Mouse (Mus musculus): ENCODE data around the gene Neurl4. TPM values are rescaled to one million over a fixed set of nuclear protein-coding genes. Genes with fewer than 3 reads are reported as not detected.

The Neurl4 gene
- total RNA-seq, 2 experiments from 2014 or later: 25.2 to 33.5 TPM

DNA sequence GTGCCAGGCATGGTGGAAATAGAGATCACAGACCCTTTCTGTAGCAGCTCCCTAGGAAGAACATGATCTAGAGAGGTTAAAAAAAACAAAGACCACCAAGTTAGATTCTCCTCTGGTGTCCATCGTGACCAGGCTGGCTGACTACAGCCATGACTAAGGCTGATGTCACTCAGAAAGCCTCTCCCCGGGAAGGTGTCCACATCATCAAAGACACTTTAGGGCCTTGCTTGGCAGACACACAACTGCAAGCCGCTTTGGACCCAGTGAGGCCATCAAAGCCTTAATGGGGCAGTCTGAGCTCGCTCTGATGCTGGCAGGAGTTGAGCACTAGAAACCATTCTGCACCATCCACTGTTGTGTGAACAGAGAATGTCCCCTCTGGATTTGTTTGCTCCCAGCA, 28.4 kb upstream of the Neurl4 start:
- intact Hi-C loops (cut with DNase I): no loop called here
- Histone ChIP-seq H3K27ac (no peak overlapping the region), H3K4me3 (no peak overlapping the region)
- TF ChIP-seq CTCF (IDR thresholded peaks at IDR 0.05): no peak
- DNase-seq: no peak

DNA sequence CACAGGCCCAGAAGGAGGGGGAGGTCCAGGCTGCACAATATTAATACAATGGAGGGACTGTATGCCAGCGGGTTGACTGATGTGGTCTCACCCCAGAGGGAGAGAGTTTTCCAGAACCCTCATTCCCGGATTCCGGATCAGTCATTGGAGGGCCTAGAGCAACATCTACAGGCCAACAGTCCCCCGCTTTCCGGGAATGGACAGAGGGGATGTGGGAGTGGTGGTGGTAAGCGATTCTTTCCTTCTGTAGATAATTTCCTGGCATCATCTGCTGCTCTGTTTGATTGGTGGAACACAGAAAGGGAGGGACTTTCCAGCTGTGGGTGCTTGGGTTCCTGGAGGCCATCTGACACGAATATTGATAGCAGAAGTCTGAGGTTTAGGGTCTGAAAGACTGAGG, 24.7 kb upstream of the Neurl4 start:
- TF ChIP-seq CTCF (IDR thresholded peaks at IDR 0.05): peak; percentile 6; the same call in 1 of the 2 replicates
- DNase-seq: no peak
- intact Hi-C loops (cut with DNase I): loop anchor here (2.0 to 5.0 kb wide), 4 partner anchors 71 to 194 kb away; partner anchors contain the start of genes Polr2a, Senp3 and Tmem102
- H3K4me3 ChIP-seq: peak overlapping the region; percentile 3
- peak overlapping the region; percentile 76 for H3K27ac ChIP-seq

DNA sequence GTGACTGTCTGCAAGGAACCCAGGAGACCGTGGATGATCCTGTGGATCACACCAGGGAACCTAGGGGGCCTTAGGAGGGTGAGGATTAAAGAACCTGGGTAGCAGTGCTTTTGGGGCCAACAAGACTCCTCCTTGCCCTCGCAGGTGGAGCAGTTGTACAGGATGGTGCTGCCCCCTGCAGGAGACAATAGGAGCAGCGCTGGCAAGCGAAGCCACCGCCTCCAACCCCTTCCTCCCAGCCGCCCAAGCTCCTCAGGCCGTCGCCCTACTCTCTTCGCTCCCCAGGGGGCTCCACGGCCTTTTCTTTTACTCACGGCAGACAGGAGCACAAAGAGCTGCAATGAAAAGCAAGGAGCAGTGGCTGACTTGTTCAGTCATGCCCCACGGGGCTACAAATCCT, 24.0 kb upstream of the Neurl4 start:
- intact Hi-C loops (cut with DNase I): loop anchor here (2.0 to 5.0 kb wide), 4 partner anchors 72 to 195 kb away; partner anchors contain the start of genes Polr2a, Senp3 and Tmem102
- TF ChIP-seq CTCF (IDR thresholded peaks at IDR 0.05): peak; percentile 95
- peak overlapping the region; percentile 53 for H3K4me3 ChIP-seq
- peak overlapping the region; percentile 76 for H3K27ac ChIP-seq
- peak; percentile 89 for DNase-seq

DNA sequence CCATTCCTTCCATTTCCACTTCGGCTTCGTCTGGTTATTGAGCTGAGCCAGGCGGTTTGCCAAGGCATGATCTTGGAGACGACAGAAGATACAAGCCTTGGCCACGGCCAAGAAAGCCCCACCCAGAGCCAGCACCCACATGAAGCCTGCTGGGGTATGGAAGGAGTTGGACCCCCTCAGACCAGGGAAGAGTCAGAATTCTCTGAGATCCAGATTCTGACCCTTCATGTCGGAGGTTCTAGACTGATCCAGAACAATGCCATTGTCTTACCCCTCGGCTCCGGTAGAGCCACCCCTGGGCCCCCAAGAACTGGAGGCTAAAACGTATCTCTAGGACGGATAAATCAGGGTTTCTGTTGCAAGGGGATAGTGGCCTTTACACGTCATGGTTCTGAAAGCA, 23.0 kb upstream of the Neurl4 start, which contains the start of gene Tmem95:
Gene Tmem95, minus strand, starts transcription at position 141 of the 400 bp plus-strand sequence.
- Histone ChIP-seq H3K27ac (peak within 1 kb of the TSS; percentile 95), H3K4me3 (peak within 1 kb of the TSS; percentile 89)
- no peak for DNase-seq
- intact Hi-C loops (cut with DNase I): loop anchor here (2.0 to 5.0 kb wide), 4 partner anchors 73 to 196 kb away; partner anchors contain the start of genes Polr2a, Senp3 and Tmem102
- TF ChIP-seq CTCF (IDR thresholded peaks at IDR 0.05): no peak

DNA sequence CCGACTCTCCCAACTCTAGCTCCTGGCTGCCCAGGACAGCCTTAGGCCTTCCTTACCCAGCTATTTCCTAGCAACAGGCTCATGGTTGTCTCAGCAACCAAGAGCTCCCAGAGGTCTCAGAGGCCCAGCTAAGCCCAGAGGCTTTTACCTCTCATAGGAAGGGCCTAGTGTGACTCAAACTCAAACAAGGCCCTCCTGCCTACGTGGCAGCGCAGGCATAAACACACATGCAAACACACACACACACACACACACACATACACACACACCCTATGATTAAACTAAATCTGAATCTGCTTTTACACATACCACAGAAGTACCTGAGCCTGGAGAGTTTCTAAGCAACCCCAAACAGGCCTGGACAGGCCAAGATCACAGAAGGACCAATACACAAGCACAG, 22.5 kb upstream of the Neurl4 start:
- intact Hi-C loops (cut with DNase I): loop anchor here (5.0 kb wide), 2 partner anchors 121 to 196 kb away; partner anchors contain the start of genes Polr2a and Senp3
- Histone ChIP-seq H3K4me3 (peak overlapping the region; percentile 89), H3K27ac (peak overlapping the region; percentile 95)
- no peak for TF ChIP-seq CTCF (IDR thresholded peaks at IDR 0.05)
- no peak for DNase-seq

DNA sequence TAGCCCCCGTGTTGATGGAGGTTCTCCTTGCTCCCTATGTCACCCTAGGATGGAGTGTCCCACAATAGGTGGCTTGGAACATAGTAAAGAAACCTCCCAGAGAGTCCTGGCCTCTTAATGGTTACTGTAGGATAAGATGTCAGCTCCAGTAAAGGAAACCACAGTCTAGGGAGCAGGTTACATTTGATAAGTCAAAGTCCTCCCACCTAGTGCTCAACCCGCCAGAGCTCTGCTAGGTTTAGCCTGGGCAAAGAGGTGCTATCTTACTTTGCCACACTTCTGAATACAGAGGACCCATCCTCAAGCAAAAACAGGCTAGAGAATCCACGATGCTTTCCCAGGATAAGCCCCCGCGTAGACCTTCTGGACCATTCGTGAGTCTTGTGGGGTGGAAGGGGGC, 21.9 kb upstream of the Neurl4 start:
- TF ChIP-seq CTCF (IDR thresholded peaks at IDR 0.05): no peak
- peak overlapping the region; percentile 89 for H3K4me3 ChIP-seq
- peak overlapping the region; percentile 95 for H3K27ac ChIP-seq
- DNase-seq: no peak
- intact Hi-C loops (cut with DNase I): loop anchor here (5.0 kb wide), 2 partner anchors 122 to 197 kb away; partner anchors contain the start of genes Polr2a and Senp3

DNA sequence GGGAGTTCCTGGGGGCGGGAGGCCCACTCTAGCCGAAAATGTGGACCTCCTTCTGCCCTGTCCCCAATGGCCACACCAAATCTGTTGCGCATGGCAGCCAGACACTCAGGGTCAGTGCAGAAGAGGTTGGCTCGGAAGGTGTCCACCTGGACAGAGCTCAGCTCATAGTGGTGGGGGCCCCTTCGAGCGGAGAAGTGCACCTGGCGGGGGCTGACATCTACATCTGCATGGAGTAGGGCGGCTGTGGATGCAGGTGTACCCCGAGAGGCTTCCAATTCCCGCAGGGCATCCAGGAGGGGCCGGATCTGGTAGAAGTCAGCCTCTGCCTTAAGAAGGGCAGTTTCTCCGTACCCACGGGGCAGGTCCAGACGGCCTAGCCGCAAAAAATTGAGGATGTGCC, 21.2 kb upstream of the Neurl4 start:
- peak overlapping the region; percentile 95 for H3K27ac ChIP-seq
- intact Hi-C loops (cut with DNase I): loop anchor here (2.0 to 5.0 kb wide), 3 partner anchors 21 to 197 kb away; partner anchors contain the start of genes 2810408A11Rik, Neurl4, Polr2a and Senp3

DNA sequence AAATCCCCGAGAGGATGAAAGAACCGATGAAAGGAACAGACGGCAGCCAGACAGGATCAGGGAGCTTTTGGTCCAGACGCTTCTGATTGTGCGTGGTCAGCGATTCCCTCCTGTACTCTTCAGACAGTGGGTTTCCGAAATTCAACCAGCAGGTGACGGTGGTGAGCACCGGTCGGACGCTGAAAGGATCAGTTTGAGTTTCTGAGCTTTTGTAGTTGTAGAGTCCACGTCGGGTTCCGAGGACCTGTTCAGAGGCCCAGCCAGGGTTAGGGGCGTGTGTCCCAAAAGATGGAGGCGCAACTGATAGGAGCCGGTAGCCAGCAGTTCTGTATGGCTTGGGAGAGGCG, 20.4 kb upstream of the Neurl4 start:
- Histone ChIP-seq H3K4me3 (peak overlapping the region; percentile 89), H3K27ac (peak overlapping the region; percentile 95)
- DNase-seq: peak; percentile 75
- intact Hi-C loops (cut with DNase I): loop anchor here (2.0 kb wide), 1 partner anchor 20 kb away; the partner anchor contains the start of genes 2810408A11Rik and Neurl4
- peak; percentile 78 for TF ChIP-seq CTCF (IDR thresholded peaks at IDR 0.05)

More for the DNA sequence above, 21.2 kb upstream of the Neurl4 start:
- no peak for TF ChIP-seq CTCF (IDR thresholded peaks at IDR 0.05)
- peak overlapping the region; percentile 89 for H3K4me3 ChIP-seq
- no peak for DNase-seq

DNA sequence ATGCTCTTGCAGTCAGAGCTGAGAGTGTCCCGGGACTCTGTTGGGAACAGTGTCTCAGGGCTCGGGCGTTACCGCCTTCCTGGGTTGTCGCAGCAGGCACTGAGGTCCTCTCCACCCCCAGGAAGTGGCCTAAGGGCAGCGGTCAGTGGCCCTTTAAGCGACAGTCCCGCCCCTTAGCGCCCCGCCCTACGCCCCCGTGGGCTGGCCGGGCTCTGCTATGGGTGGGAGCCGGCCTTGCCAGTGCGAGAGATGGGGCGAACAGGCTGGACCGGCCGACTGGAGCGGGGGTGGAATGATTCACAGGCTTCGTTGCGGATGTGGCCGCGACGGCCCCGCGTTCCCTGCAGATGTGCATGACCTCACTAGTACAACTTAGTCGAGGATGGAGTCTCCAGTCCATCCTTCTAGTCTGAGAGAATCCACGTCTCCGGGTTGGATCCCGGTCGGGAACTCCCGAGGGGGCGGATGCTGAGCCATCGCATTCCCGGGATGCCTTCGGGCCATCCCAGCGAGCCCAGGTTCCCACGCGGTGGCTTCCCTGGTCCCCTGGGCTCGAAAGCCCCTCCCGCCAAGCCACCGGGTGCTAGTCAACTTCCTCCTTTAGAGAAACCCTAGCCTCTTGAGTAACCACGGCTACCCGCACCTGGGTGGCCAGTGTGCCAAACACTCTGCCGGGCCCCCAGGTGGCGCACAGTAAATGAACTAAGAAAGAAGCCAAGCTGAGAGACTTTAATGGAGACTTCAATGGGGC, 19.8 kb upstream of the Neurl4 start, which contains the start of gene Kctd11:
Gene Kctd11, minus strand, starts transcription at position 554 of the 751 bp plus-strand sequence.
- Histone ChIP-seq H3K4me3 (peak within 1 kb of the TSS; percentile 89), H3K27ac (peak within 1 kb of the TSS; percentile 95)
- TF ChIP-seq CTCF (IDR thresholded peaks at IDR 0.05): peak; percentile 35
- intact Hi-C loops (cut with DNase I): loop anchor here (2.0 kb wide), 1 partner anchor 20 kb away; the partner anchor contains the start of genes 2810408A11Rik and Neurl4
- peak; percentile 95 for DNase-seq

DNA sequence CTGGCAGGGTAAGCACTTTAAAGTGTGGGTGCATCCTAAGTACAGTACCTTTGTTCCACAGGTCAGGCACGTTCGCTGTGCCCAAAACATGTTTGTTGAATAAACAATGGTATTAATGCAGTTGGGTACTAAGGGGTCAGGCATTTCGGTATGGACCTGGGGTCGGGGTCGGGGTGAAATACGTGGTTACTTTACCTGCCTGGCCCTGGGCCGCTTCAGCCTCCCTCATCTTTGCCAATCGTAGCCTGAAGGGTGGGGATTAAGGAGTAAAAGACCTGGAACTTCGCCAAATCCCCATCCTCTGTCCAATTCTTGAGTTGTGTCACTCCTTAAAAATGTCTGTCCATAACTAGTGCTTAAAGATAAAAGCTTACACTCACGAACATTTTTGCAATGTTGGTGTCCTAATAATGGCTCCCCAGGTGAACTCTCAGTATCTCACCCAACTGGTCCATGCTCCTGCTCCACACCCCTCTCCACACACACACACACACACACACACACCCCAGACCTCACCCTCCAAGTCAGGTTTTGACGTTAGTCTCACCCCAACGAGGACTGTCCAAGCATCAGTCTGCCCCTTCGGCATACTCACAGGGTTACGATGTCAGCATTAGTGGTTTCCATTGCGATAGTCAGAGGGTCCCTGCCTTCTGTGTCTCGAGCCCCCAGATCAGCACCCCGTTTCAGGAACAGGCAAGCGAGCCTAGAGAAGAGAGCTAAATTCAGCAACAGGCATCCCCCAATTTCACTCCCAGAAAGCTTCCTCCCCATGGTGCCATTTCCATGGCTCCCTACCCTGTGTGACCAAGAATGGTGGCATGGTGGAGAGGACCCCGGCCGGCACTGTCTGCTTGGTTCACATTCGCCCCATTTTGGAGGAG, 18.8 kb upstream of the Neurl4 start:
- H3K4me3 ChIP-seq: peak overlapping the region; percentile 89
- no peak for DNase-seq
- intact Hi-C loops (cut with DNase I): loop anchor here (2.0 kb wide), 1 partner anchor 19 kb away; the partner anchor contains the start of genes 2810408A11Rik and Neurl4
- H3K27ac ChIP-seq: peak overlapping the region; percentile 95
- no peak for TF ChIP-seq CTCF (IDR thresholded peaks at IDR 0.05)

DNA sequence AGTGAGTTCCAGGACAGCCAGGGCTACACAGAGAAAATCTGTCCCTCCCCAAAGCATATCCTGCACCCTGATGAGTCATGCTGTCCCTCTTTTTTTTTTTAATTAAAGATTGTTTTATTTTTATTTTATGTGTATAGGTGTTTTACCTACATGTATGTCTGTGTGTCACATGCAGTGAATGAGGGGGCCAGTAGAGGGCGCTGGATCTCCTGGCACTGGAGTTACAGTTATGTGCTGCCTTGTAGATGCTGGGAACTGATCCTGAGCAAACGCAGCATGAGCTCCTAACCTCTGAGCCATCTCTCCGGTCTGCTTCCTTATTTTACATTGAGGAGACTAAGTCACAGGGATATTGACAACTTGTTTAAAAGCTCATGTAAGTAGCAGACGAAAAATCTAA, 17.8 kb upstream of the Neurl4 start:
- H3K4me3 ChIP-seq: no peak overlapping the region
- no peak overlapping the region for H3K27ac ChIP-seq
- no peak for DNase-seq
- intact Hi-C loops (cut with DNase I): no loop called here
- peak; percentile 53 for TF ChIP-seq CTCF (IDR thresholded peaks at IDR 0.05)

DNA sequence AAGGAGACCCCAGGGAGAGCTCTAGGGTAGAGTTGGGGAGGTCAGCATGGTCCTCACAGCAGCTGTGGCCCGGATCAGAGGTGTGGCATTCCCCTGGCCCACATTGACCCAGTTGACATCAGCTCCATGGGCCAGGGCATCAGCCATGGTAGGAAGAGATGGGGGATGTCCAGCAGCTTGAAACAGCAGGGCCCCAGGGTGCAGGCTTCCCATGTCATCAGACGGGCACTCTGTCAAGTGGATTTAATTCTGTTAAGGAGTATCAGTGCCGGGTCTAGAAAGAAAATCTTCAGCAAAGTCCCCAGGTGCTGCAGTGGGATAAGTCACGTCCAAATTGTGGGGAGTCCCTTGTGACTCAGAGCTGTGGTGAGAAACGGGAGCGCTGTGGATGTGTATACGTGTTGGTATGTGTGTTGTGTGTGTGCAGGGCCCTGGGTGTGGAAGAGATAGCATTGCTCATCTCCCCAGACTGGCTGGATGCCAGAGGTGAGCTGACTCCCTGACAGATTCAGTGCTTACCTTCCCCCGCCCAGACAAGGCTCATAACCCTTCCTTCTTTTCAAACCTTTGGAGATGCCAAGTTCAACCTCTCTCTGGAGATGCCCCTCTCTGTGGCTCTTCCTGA, 17.2 kb upstream of the Neurl4 start:
- no peak overlapping the region for H3K4me3 ChIP-seq
- no peak for TF ChIP-seq CTCF (IDR thresholded peaks at IDR 0.05)
- no peak for DNase-seq
- intact Hi-C loops (cut with DNase I): no loop called here
- H3K27ac ChIP-seq: peak overlapping the region; percentile 72; the same call in 1 of the 2 replicates

Data from gastrocnemius, adult 2 months (tissue).